In the genomic region with DNA sequence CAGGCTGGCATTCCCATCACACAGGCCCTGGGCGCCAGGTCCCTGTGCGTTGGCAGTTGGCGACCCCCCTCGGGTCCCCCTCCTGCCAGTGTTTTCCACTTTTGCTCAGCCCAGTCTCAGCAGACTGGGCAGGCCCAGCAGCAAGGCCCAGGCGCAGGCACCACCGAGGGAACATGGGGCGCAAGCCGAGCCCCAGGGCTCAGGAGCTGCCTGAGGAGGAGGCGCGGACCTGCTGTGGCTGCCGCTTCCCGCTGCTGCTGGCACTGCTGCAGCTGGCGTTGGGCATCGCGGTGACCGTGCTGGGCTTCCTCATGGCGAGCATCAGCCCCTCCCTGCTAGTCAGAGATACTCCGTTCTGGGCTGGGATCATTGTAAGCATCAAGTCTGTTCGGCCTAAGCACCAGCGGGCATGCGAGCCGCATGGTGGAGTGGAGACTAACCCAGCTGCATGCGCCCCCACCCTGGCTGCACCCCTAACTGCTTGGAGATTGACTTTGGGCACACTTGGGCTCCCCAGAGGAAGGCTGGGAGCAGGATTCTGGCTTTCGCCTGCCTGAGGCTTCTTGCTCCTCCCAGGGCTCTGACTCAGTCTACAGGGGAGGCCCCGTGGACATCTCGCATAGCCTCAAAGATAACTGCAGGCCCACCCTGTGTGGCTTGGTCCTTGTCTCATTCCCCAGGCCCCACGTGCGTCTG, we compare ENCODE assay signal across 8 mouse cellular contexts. TPM values are rescaled to one million over a fixed set of nuclear protein-coding genes. Genes with fewer than 3 reads are reported as not detected.
DNase-seq lines count a peak whose midpoint lies in the region; ATAC-seq lines count a peak whose summit lies in the region.

No protein-coding gene starts in this region.

- no peaks in the 10 kb centered on the region for H3K9me3 ChIP-seq in intestine, embryonic 14.5 days (ENCODE audit: control insufficient read depth, low read length)

- peak overlapping the region; percentile 84 for H3K27ac ChIP-seq in intestine, embryonic 14.5 days (ENCODE audit: low read depth)

- peak; percentile 91 for ATAC-seq in intestine, embryonic 14.5 days (replicated peaks; ENCODE audit: low FRiP score, low TSS enrichment, low read depth)
- ATAC-seq in activated CD4-positive, CD25-positive, alpha-beta regulatory T cell, adult 4 months: no peak

- no peaks in the 10 kb centered on the region for H3K36me3 ChIP-seq in intestine, embryonic 14.5 days (ENCODE audit: control insufficient read depth, insufficient read depth, low read length)

- peak overlapping the region; percentile 58 for H3K4me2 ChIP-seq in intestine, embryonic 14.5 days (ENCODE audit: low read length)

- no peaks in the 10 kb centered on the region for H3K27me3 ChIP-seq in intestine, embryonic 14.5 days (replicated peaks; ENCODE audit: control insufficient read depth, insufficient read depth, low read length)

- H3K4me1 ChIP-seq in intestine, embryonic 14.5 days (replicated peaks; ENCODE audit: control insufficient read depth, insufficient read depth, low read length): peaks cover 13% of the 10 kb centered on the region

- 8% methylated on average over 28 of the region's 28 CpGs for WGBS in intestine, embryonic 14.5 days

- H3K9ac ChIP-seq in intestine, embryonic 14.5 days (ENCODE audit: low read length): peak overlapping the region; percentile 66

- peak overlapping the region; percentile 38 for H3K4me3 ChIP-seq in intestine, embryonic 14.5 days (ENCODE audit: low read depth, low read length)

- peak; percentile 91 for DNase-seq in adrenal gland, postnatal 10 days
- DNase-seq in embryo, embryonic 11 days: peak; percentile 83
- peak; percentile 84 for DNase-seq in gastrocnemius, postnatal 25 days
- peak; percentile 85 for DNase-seq in intestine, embryonic 14.5 days (ENCODE audit: low spot score)
- DNase-seq in left cerebral cortex, adult 8-10 months (ENCODE audit: low spot score in 2 of 2): peak; percentile 50 to 60
- peak; percentile 81 to 91 for DNase-seq in lung, postnatal 4 days
- peak; percentile 64 for DNase-seq in right cerebral cortex, postnatal 25 days

RNA-seq across cellular contexts. Expression of gene Sspn, which starts 2.7 kb away (rescaled TPM):
- total RNA-seq in adrenal gland, postnatal 10 days (2021): 10 to 100 TPM; 16.9 to 32.7 TPM
- 10 to 100 TPM; 59.1 to 64.0 TPM for total RNA-seq in gastrocnemius, postnatal 25 days (2021)
- 6.4 and 6.7 TPM in 2 replicates for polyA plus RNA-seq in intestine, embryonic 14.5 days (2014; fragmentation: Nextera tagmentation; extraction: Ambion mirVana)
- 1 to 10 TPM; 6.2 to 7.2 (median 6.6) TPM for total RNA-seq in left cerebral cortex, adult 8-10 months (2022)
- polyA plus RNA-seq in activated CD4-positive, CD25-positive, alpha-beta regulatory T cell, adult 4 months (2017; shearing (Covaris generic)): not detected
